Mouse (Mus musculus): ENCODE results near the gene Kif22.

- no peak for TF ChIP-seq CTCF (IDR thresholded peaks at IDR 0.05; ENCODE audit: borderline replicate concordance, control insufficient read depth, extremely low read depth, insufficient read depth, low read length, poor library complexity)
- no peak for TF ChIP-seq POLR2A (IDR thresholded peaks at IDR 0.05; ENCODE audit: control insufficient read depth, extremely low read depth, insufficient read depth, low read length, poor library complexity)
Observed at GRCm38 (mm10) chr7:127031244-127031643, 11.0 kb downstream of the Kif22 start.

Data from thymus, adult 2 months (tissue).